Mouse (Mus musculus) hindbrain, postnatal 0 days (tissue): ENCODE measurements at regions not wholly inside any gene's neighbourhood (a gene's known extent, or its start where the extent isn't known, plus 50 kb on each side); places are given as distances from the start of the nearest gene placed in this dataset.

Experiments
- ATAC-seq: fragments of 200-750 bp; cut with Nextera tagmentation; 2 replicates; pipeline ENCODE4 v1.8.0; 2017; ENCODE audit warnings: mild to moderate bottlenecking, moderate TSS enrichment, moderate library complexity
- DNase-seq: peaks from one replicate; pipeline ENCODE4 v3.0.0-alpha.2; 2015; ENCODE audit warnings: low spot score
- H3K27ac ChIP-seq: fragments of 300-500 bp; sonication (generic); 2 replicates; pipeline ENCODE4 v1.5.1; 2014; ENCODE audit warnings: mild to moderate bottlenecking
- H3K27me3 ChIP-seq: fragments of 300-500 bp; sonication (generic); 2 replicates; pipeline ENCODE4 v1.6.1; 2014; ENCODE audit warnings: low read length, mixed read lengths; ENCODE audit not compliant: insufficient read depth
- H3K36me3 ChIP-seq: fragments of 300-500 bp; sonication (generic); 2 replicates; pipeline ENCODE4 v1.6.1; 2014; ENCODE audit warnings: low read length, mixed read lengths; ENCODE audit not compliant: insufficient read depth
- H3K4me1 ChIP-seq: fragments of 300-500 bp; sonication (generic); 2 replicates; pipeline ENCODE4 v1.6.1; 2014; ENCODE audit warnings: antibody characterized with exemption, low read length, mixed read lengths; ENCODE audit not compliant: insufficient read depth
- H3K4me2 ChIP-seq: fragments of 300-500 bp; sonication (generic); 2 replicates; pipeline ENCODE4 v1.6.1; 2014; ENCODE audit warnings: low read depth, mild to moderate bottlenecking, low read length, moderate library complexity, mixed read lengths
- H3K4me3 ChIP-seq: fragments of 300-500 bp; sonication (generic); 2 replicates; pipeline ENCODE4 v1.5.1; 2014; ENCODE audit warnings: low read length
- H3K9ac ChIP-seq: fragments of 300-500 bp; sonication (generic); replicated peaks from 2 replicates; pipeline ENCODE4 v1.6.1; 2014; ENCODE audit warnings: mild to moderate bottlenecking, low read length, moderate library complexity, mixed read lengths
- H3K9me3 ChIP-seq: fragments of 300-500 bp; sonication (generic); 2 replicates; pipeline ENCODE4 v1.6.1; 2016; ENCODE audit warnings: low read length, mixed read lengths
- CTCF ChIP-seq: IDR thresholded peaks from 2 replicates; pipeline ENCODE4 v1.5.1; 2016; ENCODE audit warnings: antibody characterized with exemption, control low read depth, low read depth
- WGBS: fragments of 180-500 bp; shearing (Covaris S2); extraction: QIAGEN DNeasy Blood & Tissue Kit; methylation state at CpG from one replicate; pipeline ENCODE4 v1.1.7; 2014; 5-methylcytosine and 5-hydroxymethylcytosine counted together

- no peak overlapping the region for H3K4me3 ChIP-seq
- H3K27ac ChIP-seq, result no peak overlapping the region
- no peak overlapping the region for H3K4me2 ChIP-seq
- 91% methylated on average over 11 of the region's 11 CpGs for WGBS
- no peak for TF ChIP-seq CTCF
- H3K9me3 ChIP-seq, result no peaks in the 10 kb centered on the region
- no peak for ATAC-seq
- no peaks in the 10 kb centered on the region for H3K4me1 ChIP-seq
- DNase-seq, result no peak
- no peaks in the 10 kb centered on the region for H3K36me3 ChIP-seq
- no peaks in the 10 kb centered on the region for H3K27me3 ChIP-seq
- no peak overlapping the region for H3K9ac ChIP-seq
Observed at GRCm38 (mm10) chr13:111957674-111958273, 149.0 kb upstream of the Map3k1 start.

GRCm38 (mm10) chr13:111958421-111958820 lies 149.6 kb upstream of the Map3k1 start:
- Histone ChIP-seq H3K36me3 (no peaks in the 10 kb centered on the region), H3K4me1 (no peaks in the 10 kb centered on the region), H3K9me3 (no peaks in the 10 kb centered on the region), H3K9ac (no peak overlapping the region), H3K27me3 (no peaks in the 10 kb centered on the region), H3K27ac (no peak overlapping the region), H3K4me2 (no peak overlapping the region), H3K4me3 (no peak overlapping the region)
- no peak for ATAC-seq
- TF ChIP-seq CTCF, result no peak
- WGBS, result 97% methylated on average over 1 of the region's 1 CpGs
- no peak for DNase-seq

GRCm38 (mm10) chr13:111960036-111960435 lies 151.2 kb upstream of the Map3k1 start:
- DNase-seq, result no peak
- no peak for ATAC-seq
- no peaks in the 10 kb centered on the region for H3K4me1 ChIP-seq
- H3K9ac ChIP-seq, result no peak overlapping the region
- no peaks in the 10 kb centered on the region for H3K36me3 ChIP-seq
- no peaks in the 10 kb centered on the region for H3K9me3 ChIP-seq
- no peak overlapping the region for H3K4me2 ChIP-seq
- 100% methylated on average over 2 of the region's 2 CpGs for WGBS
- TF ChIP-seq CTCF, result no peak
- no peak overlapping the region for H3K27ac ChIP-seq
- no peaks in the 10 kb centered on the region for H3K27me3 ChIP-seq
- no peak overlapping the region for H3K4me3 ChIP-seq

- Histone ChIP-seq H3K9ac (no peak overlapping the region), H3K4me2 (no peak overlapping the region), H3K36me3 (no peaks in the 10 kb centered on the region), H3K27ac (no peak overlapping the region), H3K9me3 (no peaks in the 10 kb centered on the region), H3K4me1 (no peaks in the 10 kb centered on the region), H3K27me3 (no peaks in the 10 kb centered on the region), H3K4me3 (no peak overlapping the region)
- DNase-seq (no peak), ATAC-seq (no peak)
- no peak for TF ChIP-seq CTCF
- WGBS, result 81% methylated on average over 6 of the region's 6 CpGs
Observed at GRCm38 (mm10) chr13:111961423-111961822, 152.6 kb upstream of the Map3k1 start.

- Histone ChIP-seq H3K4me2 (no peak overlapping the region), H3K9ac (no peak overlapping the region), H3K4me1 (no peaks in the 10 kb centered on the region), H3K4me3 (no peak overlapping the region), H3K27me3 (no peaks in the 10 kb centered on the region), H3K9me3 (no peaks in the 10 kb centered on the region), H3K36me3 (no peaks in the 10 kb centered on the region), H3K27ac (no peak overlapping the region)
- no peak for DNase-seq
- WGBS, result over 99% methylated on average over 4 of the region's 4 CpGs
- no peak for ATAC-seq
- no peak for TF ChIP-seq CTCF
Observed at GRCm38 (mm10) chr13:111962155-111962554, 153.4 kb upstream of the Map3k1 start.

GRCm38 (mm10) chr13:111966113-111966512 lies 157.3 kb upstream of the Map3k1 start:
- DNase-seq (no peak), ATAC-seq (no peak)
- Histone ChIP-seq H3K9ac (no peak overlapping the region), H3K4me3 (no peak overlapping the region), H3K9me3 (no peaks in the 10 kb centered on the region), H3K4me1 (no peaks in the 10 kb centered on the region), H3K27me3 (no peaks in the 10 kb centered on the region), H3K27ac (no peak overlapping the region), H3K36me3 (no peaks in the 10 kb centered on the region), H3K4me2 (no peak overlapping the region)
- WGBS, result 61% methylated on average over 6 of the region's 6 CpGs
- TF ChIP-seq CTCF, result no peak

- no peak for DNase-seq
- H3K27ac ChIP-seq, result no peak overlapping the region
- WGBS, result 17% methylated on average over 3 of the region's 3 CpGs
Observed at GRCm38 (mm10) chr13:111966627-111967026, 157.8 kb upstream of the Map3k1 start.

More at GRCm38 (mm10) chr13:111966627-111967026, 157.8 kb upstream of the Map3k1 start:
- no peak for ATAC-seq
- no peak for TF ChIP-seq CTCF
- no peaks in the 10 kb centered on the region for H3K27me3 ChIP-seq
- no peaks in the 10 kb centered on the region for H3K9me3 ChIP-seq
- no peak overlapping the region for H3K9ac ChIP-seq
- H3K4me1 ChIP-seq, result no peaks in the 10 kb centered on the region
- H3K4me2 ChIP-seq, result no peak overlapping the region
- H3K36me3 ChIP-seq, result no peaks in the 10 kb centered on the region
- no peak overlapping the region for H3K4me3 ChIP-seq
